Mouse (Mus musculus) midbrain, embryonic 12.5 days (tissue): Measurements from ENCODE around the gene Rac1. TPM values are rescaled to one million over a fixed set of nuclear protein-coding genes. Genes with fewer than 3 reads are reported as not detected.
A peak's percentile ranks its signal among the peaks of the same experiment; 100 is the strongest.

ENCODE experiments used
- ATAC-seq: fragments of 200-750 bp; cut with Nextera tagmentation; 2 replicates; pipeline ENCODE4 v1.8.0; 2017; ENCODE audit warnings: low read depth, moderate TSS enrichment, moderate library complexity; ENCODE audit not compliant: low FRiP score
- H3K27ac ChIP-seq: fragments of 300-500 bp; sonication (generic); replicated peaks from 2 replicates; pipeline ENCODE4 v1.5.1; 2016; ENCODE audit warnings: mild to moderate bottlenecking
- H3K27me3 ChIP-seq: fragments of 300-500 bp; sonication (generic); 2 replicates; pipeline ENCODE4 v1.6.1; 2016; ENCODE audit warnings: mild to moderate bottlenecking
- H3K36me3 ChIP-seq: fragments of 300-500 bp; sonication (generic); 2 replicates; pipeline ENCODE4 v1.6.1; 2016
- H3K4me1 ChIP-seq: fragments of 300-500 bp; sonication (generic); 2 replicates; pipeline ENCODE4 v1.6.1; 2016
- H3K4me2 ChIP-seq: fragments of 300-500 bp; sonication (generic); replicated peaks from 2 replicates; pipeline ENCODE4 v1.6.1; 2016; ENCODE audit warnings: mild to moderate bottlenecking, moderate library complexity
- H3K4me3 ChIP-seq: fragments of 300-500 bp; sonication (generic); 2 replicates; pipeline ENCODE4 v1.5.1; 2016; ENCODE audit warnings: mild to moderate bottlenecking
- H3K9ac ChIP-seq: fragments of 300-500 bp; sonication (generic); replicated peaks from 2 replicates; pipeline ENCODE4 v1.6.1; 2016; ENCODE audit warnings: mild to moderate bottlenecking, moderate library complexity
- H3K9me3 ChIP-seq: fragments of 300-500 bp; sonication (generic); 2 replicates; pipeline ENCODE4 v1.6.1; 2016; ENCODE audit warnings: mild to moderate bottlenecking
- WGBS: fragments of 180-500 bp; shearing (Covaris S2); methylation state at CpG from one replicate; pipeline ENCODE4 v1.1.7; 2016; 5-methylcytosine and 5-hydroxymethylcytosine counted together
- polyA plus RNA-seq: library from polyadenylated mRNA; unstranded; fragments of >200 nt; fragmentation: Nextera tagmentation; extraction: Ambion mirVana; gene quantifications from 2 replicates; pipeline ENCODE4 v1.2.1, GENCODE M21; 2016

Gene Rac1
- polyA plus RNA-seq, 1 experiment from 2014 or later = 384 TPM

DNA sequence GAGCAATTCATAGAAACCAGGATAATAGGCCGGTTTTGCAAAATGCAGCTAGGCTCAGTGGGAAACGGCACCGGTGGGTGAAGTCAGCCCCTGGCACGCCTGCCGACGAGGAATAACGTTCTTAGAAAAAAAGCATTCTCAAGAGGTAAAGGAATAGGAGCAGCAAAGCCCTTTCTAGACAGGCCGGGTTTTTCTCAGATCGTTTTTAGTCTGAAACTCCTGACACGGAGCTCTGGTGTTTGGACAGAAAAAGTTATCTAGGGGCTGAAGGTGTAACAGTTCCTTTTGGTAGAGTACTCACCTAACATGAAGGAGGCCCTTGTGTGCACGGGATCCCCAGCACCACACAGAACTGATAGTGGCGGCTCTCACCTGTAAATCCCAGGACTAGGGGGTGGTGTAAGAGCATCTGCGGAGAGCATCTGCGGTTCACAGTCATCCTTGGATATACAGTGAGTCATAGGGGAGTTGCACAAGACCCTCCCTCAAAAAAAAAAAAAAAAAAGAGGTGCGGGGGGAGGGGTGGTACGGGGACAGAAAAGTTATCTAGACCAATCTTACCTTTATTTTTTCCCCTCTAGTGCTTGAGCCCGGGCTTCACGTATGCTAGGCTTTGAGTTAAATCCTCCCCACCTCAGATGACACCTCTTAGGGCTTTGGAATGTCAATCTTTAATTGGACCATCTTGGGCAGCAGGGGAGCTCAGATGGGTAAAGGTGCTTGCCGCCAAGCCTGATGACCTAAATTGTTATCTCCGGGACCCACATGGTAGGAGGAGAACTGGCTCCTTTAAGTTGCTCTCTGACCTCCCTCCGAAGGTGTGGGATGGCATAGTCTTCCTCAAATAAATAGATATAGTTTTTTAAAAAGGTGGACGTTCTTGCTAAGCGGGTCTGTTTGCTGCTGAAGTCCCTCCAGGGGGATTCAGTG is 62.4 kb downstream of the Rac1 start:
- no peaks in the 10 kb centered on the region for H3K9me3 ChIP-seq
- H3K4me1 ChIP-seq = peaks cover 17% of the 10 kb centered on the region
- H3K4me2 ChIP-seq = peak overlapping the region; percentile 89
- 0 out of 2 replicates have a peak, but pooled peaks cover 10% of the 10 kb centered on the region for H3K27me3 ChIP-seq
- WGBS = 38% methylated on average over 23 of the region's 23 CpGs
- no peak overlapping the region for H3K27ac ChIP-seq
- H3K36me3 ChIP-seq = peaks cover 31% of the 10 kb centered on the region
- peak overlapping the region; percentile 79 for H3K4me3 ChIP-seq
- ATAC-seq = no peak
- peak overlapping the region; percentile 74 for H3K9ac ChIP-seq

- Histone ChIP-seq H3K4me3 (peak overlapping the region; percentile 79), H3K9ac (peak overlapping the region; percentile 74), H3K27ac (0 out of 2 replicates have a peak overlapping the region, but pooled peaks have one; percentile 66), H3K27me3 (0 out of 2 replicates have a peak, but pooled peaks cover 10% of the 10 kb centered on the region), H3K9me3 (no peaks in the 10 kb centered on the region), H3K4me1 (peaks cover 17% of the 10 kb centered on the region), H3K36me3 (peaks cover 25% of the 10 kb centered on the region), H3K4me2 (peak overlapping the region; percentile 89)
- ATAC-seq = no peak; the same call in 1 of the 2 replicates
- WGBS = under 1% methylated on average over 20 of the region's 20 CpGs
Observed at GRCm38 (mm10) chr5:143464757-143465118, 63.1 kb downstream of the Rac1 start.

DNA sequence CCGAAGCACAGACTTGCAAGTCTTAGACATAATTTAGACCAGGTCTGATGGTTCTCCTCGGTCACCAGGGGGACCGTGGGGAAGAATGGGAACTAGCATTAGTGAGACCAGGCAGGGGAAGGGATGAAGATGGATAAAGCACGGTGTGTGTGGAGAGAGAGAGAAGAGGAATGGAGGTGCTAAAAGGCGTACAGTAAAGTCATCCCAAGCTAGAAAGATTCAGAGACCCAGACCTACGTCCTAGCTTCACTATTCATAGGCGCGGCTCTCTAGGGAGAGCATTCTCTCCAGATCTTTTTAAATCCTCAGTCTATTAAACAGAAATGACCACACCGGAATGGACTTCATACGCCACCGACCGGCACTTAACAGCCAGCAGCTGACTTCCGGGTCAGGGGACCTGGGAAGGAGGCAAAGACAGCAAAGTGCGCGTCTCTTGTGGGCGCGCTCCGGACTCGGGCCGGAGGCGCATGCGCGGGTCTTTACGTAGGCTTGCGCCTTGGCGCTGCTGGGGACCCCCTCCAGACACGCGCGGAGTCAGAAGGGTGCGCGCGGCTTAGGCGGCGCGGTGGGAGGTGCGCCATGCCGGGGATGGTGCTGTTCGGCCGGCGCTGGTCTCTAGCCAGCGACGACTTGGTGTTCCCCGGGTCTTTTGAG is 63.6 kb downstream of the Rac1 start, which contains the start of gene Daglb:
Gene Daglb (plus strand): TSS at position 485 of the 657 bp plus-strand sequence.
- 3% methylated on average over 43 of the region's 43 CpGs for WGBS
- H3K4me2 ChIP-seq = peak within 1 kb of the TSS; percentile 89
- peak; percentile 96 for ATAC-seq
- no peaks in the 10 kb centered on the region for H3K9me3 ChIP-seq
- H3K36me3 ChIP-seq = peaks cover 20% of the 10 kb centered on the region
- H3K27me3 ChIP-seq = 0 out of 2 replicates have a peak, but pooled peaks cover 10% of the 10 kb centered on the region
- peaks cover 17% of the 10 kb centered on the region for H3K4me1 ChIP-seq
- peak within 1 kb of the TSS; percentile 74 for H3K9ac ChIP-seq
- peak within 1 kb of the TSS; percentile 66; the same call in 1 of the 2 replicates for H3K27ac ChIP-seq
- peak within 1 kb of the TSS; percentile 79 for H3K4me3 ChIP-seq

GRCm38 (mm10) chr5:143463671-143464070 is 64.2 kb downstream of the Rac1 start:
- no peaks in the 10 kb centered on the region for H3K9me3 ChIP-seq
- 0 out of 2 replicates have a peak, but pooled peaks cover 10% of the 10 kb centered on the region for H3K27me3 ChIP-seq
- no peak overlapping the region for H3K27ac ChIP-seq
- WGBS = 81% methylated on average over 11 of the region's 11 CpGs
- H3K4me2 ChIP-seq = peak overlapping the region; percentile 89
- H3K4me3 ChIP-seq = peak overlapping the region; percentile 79
- peak overlapping the region; percentile 74 for H3K9ac ChIP-seq
- peaks cover 19% of the 10 kb centered on the region for H3K36me3 ChIP-seq
- peaks cover 17% of the 10 kb centered on the region for H3K4me1 ChIP-seq
- 0 out of 2 replicates have a peak, but pooled peaks have one; percentile 21 for ATAC-seq

Other genes with a start within 250 kb of the Rac1 start
- gene Zfp853, start 234.4 kb downstream of the Rac1 start, polyA plus RNA-seq = 0.08 TPM in 1 of 2 replicates, not detected in the other
- gene E130309D02Rik, start 212.7 kb downstream of the Rac1 start, polyA plus RNA-seq = 54.1 and 55.5 TPM in 2 replicates
- 77.9 and 83.9 TPM in 2 replicates for gene Zdhhc4, start 198.8 kb downstream of the Rac1 start, polyA plus RNA-seq
- gene Grid2ip, start 170.7 kb downstream of the Rac1 start, polyA plus RNA-seq = 0.21 and 0.24 TPM in 2 replicates
- gene Kdelr2, start 124.2 kb downstream of the Rac1 start, polyA plus RNA-seq = 177 and 184 TPM in 2 replicates
- 14.2 and 14.5 TPM in 2 replicates for gene Daglb, start 63.5 kb downstream of the Rac1 start, polyA plus RNA-seq
- gene Cyth3, start 94.4 kb upstream of the Rac1 start, polyA plus RNA-seq = 32.2 and 32.3 TPM in 2 replicates
- gene Usp42, start 204.2 kb upstream of the Rac1 start, polyA plus RNA-seq = 34.8 and 37.3 TPM in 2 replicates